Mouse (Mus musculus): ENCODE measurements around the gene Brat1. TPM values are rescaled to one million over a fixed set of nuclear protein-coding genes. Genes with fewer than 3 reads are reported as not detected.
A peak's percentile ranks its signal among the peaks of the same experiment; 100 is the strongest.
"Not testable (repeated sequence)": the region's sequence is repeated elsewhere in the genome, so short reads cannot be mapped to it uniquely, and the experiment has no call there.

Gene Brat1
- polyA plus RNA-seq, 1 experiment from 2014 or later: 8.5 TPM

DNA sequence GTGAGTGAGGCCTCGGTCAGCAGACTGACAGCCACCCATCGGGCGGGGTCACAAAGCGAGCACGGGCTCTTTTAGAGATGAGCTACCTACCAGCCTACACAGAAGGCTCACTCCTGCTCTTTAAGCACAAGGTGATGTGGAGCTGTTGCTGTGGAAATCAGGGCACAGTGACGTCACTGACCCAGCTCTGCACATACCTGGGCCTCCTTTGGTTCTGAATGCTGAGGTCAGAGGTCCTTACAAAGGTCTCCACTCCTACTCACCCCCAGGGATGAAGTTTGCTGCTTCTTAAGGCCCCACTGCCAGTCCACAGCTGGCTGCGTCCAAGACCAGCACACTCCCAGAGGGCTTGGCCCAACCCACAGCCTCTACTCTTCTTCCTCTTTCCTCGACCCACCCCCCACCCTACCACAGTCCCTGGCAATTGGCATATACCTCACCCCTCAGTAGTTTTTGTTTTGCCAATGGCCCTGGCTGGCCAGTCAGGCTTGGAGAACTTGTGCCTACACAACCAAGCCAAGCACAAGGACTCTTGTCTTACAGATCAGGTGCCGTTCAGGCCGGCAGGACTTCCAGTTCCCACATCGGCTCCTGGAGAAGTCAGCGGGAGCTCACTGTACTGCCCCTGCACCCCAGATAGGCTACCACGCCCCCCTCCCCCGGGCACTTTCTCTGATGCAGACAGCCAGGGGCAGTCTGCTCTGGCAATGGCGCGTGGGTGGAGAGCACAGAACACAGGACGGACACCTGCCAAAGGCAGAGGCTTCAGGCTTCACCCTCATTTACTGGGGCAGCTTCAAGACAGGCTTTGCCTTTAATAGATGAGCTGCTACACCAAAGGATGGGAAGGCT lies 41.8 kb upstream of the Brat1 start:
- H3K4me3 ChIP-seq (ENCODE audit: low read depth, low read length): no peak overlapping the region

DNA sequence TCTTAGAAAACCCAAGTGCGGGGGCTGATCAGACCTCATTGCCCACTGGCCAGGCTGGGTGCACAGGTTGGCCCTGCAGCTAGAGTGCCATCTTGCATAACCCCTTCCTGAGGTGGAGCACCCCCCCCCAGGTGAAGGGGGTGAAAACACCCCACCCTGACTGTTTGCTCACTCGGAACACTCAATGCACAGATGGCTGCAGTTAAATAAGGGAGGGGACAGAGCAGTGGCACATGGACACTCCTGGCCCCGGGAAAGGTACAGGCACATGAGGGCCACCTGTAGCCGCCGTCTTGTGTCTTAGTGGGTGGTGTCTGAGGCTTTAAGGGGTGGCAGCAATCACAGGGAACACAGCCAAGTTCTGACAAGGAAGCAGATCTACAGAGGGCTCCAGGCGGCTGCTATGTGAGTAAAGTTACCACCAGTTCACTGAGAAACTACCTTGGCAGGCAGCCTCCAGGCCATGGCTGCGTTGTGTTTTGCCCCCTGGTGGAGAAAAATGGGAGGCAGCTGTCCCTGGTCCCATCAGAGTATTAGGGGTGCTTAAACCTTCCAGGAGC lies 41.1 kb upstream of the Brat1 start:
- Histone ChIP-seq H3K4me2 (replicated peaks; ENCODE audit: low read depth) (no peak overlapping the region), H3K27ac (replicated peaks) (no peak overlapping the region), H3K36me3 (ENCODE audit: control insufficient read depth, insufficient read depth, low read length) (peaks cover under 1% of the 10 kb centered on the region; the same call in 1 of the 2 replicates), H3K4me1 (replicated peaks; ENCODE audit: control insufficient read depth, insufficient read depth) (0 out of 2 replicates have a peak, but pooled peaks cover 2% of the 10 kb centered on the region), H3K27me3 (ENCODE audit: control insufficient read depth, insufficient read depth, low read length) (no peaks in the 10 kb centered on the region), H3K9ac (ENCODE audit: low read length) (no peak overlapping the region), H3K9me3 (ENCODE audit: control insufficient read depth, low read length) (no peaks in the 10 kb centered on the region), H3K4me3 (ENCODE audit: low read depth, low read length) (no peak overlapping the region)
- 30% methylated on average over 7 of the region's 7 CpGs for WGBS
- ATAC-seq (ENCODE audit: low FRiP score, low TSS enrichment): peak; percentile 75
- DNase-seq (ENCODE audit: low spot score): peak; percentile 84
- no peak for TF ChIP-seq EP300 (optimal IDR thresholded peaks at IDR 0.05)
- TF ChIP-seq CTCF (IDR thresholded peaks at IDR 0.05; ENCODE audit: low read depth): peak; percentile 91

More for the DNA sequence above, 41.8 kb upstream of the Brat1 start:
- 61% methylated on average over 17 of the region's 17 CpGs for WGBS
- Histone ChIP-seq H3K4me2 (replicated peaks; ENCODE audit: low read depth) (no peak overlapping the region), H3K27me3 (ENCODE audit: control insufficient read depth, insufficient read depth, low read length) (no peaks in the 10 kb centered on the region), H3K4me1 (replicated peaks; ENCODE audit: control insufficient read depth, insufficient read depth) (0 out of 2 replicates have a peak, but pooled peaks cover 2% of the 10 kb centered on the region), H3K36me3 (ENCODE audit: control insufficient read depth, insufficient read depth, low read length) (no peaks in the 10 kb centered on the region), H3K9ac (ENCODE audit: low read length) (no peak overlapping the region), H3K9me3 (ENCODE audit: control insufficient read depth, low read length) (no peaks in the 10 kb centered on the region), H3K27ac (replicated peaks) (no peak overlapping the region)
- ATAC-seq (ENCODE audit: low FRiP score, low TSS enrichment) (no peak), DNase-seq (ENCODE audit: low spot score) (no peak)
- TF ChIP-seq CTCF (IDR thresholded peaks at IDR 0.05; ENCODE audit: low read depth): no peak
- no peak for TF ChIP-seq EP300 (optimal IDR thresholded peaks at IDR 0.05)

- Histone ChIP-seq H3K27ac (replicated peaks) (peak overlapping the region; percentile 65), H3K4me3 (ENCODE audit: low read depth, low read length) (no peak overlapping the region), H3K36me3 (ENCODE audit: control insufficient read depth, insufficient read depth, low read length) (peaks cover 11% of the 10 kb centered on the region), H3K9me3 (ENCODE audit: control insufficient read depth, low read length) (0 out of 2 replicates have a peak, but pooled peaks cover 4% of the 10 kb centered on the region), H3K4me1 (replicated peaks; ENCODE audit: control insufficient read depth, insufficient read depth) (no peaks in the 10 kb centered on the region), H3K4me2 (replicated peaks; ENCODE audit: low read depth) (no peak overlapping the region), H3K27me3 (ENCODE audit: control insufficient read depth, insufficient read depth, low read length) (no peaks in the 10 kb centered on the region), H3K9ac (ENCODE audit: low read length) (no peak overlapping the region)
- WGBS: 63% methylated on average over 6 of the region's 6 CpGs
- ATAC-seq (ENCODE audit: low FRiP score, low TSS enrichment) (peak; percentile 27; the same call in 1 of the 2 replicates), DNase-seq (ENCODE audit: low spot score) (no peak)
- TF ChIP-seq CTCF (IDR thresholded peaks at IDR 0.05; ENCODE audit: low read depth) (no peak), EP300 (optimal IDR thresholded peaks at IDR 0.05) (no peak)
These were observed 32.7 kb upstream of the Brat1 start for GRCm38 (mm10) chr5:140672115-140672514.

GRCm38 (mm10) chr5:140672603-140673002 lies 32.2 kb upstream of the Brat1 start:
- Histone ChIP-seq H3K36me3 (ENCODE audit: control insufficient read depth, insufficient read depth, low read length) (peaks cover 11% of the 10 kb centered on the region), H3K27ac (replicated peaks) (peak overlapping the region; percentile 65)
- not testable (repeated sequence) for H3K4me2 ChIP-seq (replicated peaks; ENCODE audit: low read depth); DNase-seq (ENCODE audit: low spot score); H3K9ac ChIP-seq (ENCODE audit: low read length); H3K27me3 ChIP-seq (ENCODE audit: control insufficient read depth, insufficient read depth, low read length); H3K9me3 ChIP-seq (ENCODE audit: control insufficient read depth, low read length); H3K4me3 ChIP-seq (ENCODE audit: low read depth, low read length); H3K4me1 ChIP-seq (replicated peaks; ENCODE audit: control insufficient read depth, insufficient read depth)
- WGBS: 55% methylated on average over 6 of the region's 6 CpGs
- peak; percentile 80; the same call in 1 of the 2 replicates for ATAC-seq (ENCODE audit: low FRiP score, low TSS enrichment)

GRCm38 (mm10) chr5:140674036-140674435 lies 30.8 kb upstream of the Brat1 start:
- H3K27me3 ChIP-seq (ENCODE audit: control insufficient read depth, insufficient read depth, low read length): no peaks in the 10 kb centered on the region
- H3K9me3 ChIP-seq (ENCODE audit: control insufficient read depth, low read length): 0 out of 2 replicates have a peak, but pooled peaks cover 1% of the 10 kb centered on the region
- 86% methylated on average over 17 of the region's 17 CpGs for WGBS
- no peak for ATAC-seq (ENCODE audit: low FRiP score, low TSS enrichment)
- no peak overlapping the region for H3K4me2 ChIP-seq (replicated peaks; ENCODE audit: low read depth)
- no peak for DNase-seq (ENCODE audit: low spot score)
- peaks cover 6% of the 10 kb centered on the region for H3K36me3 ChIP-seq (ENCODE audit: control insufficient read depth, insufficient read depth, low read length)
- 0 out of 2 replicates have a peak overlapping the region, but pooled peaks have one; percentile 13 for H3K27ac ChIP-seq (replicated peaks)
- no peak overlapping the region for H3K9ac ChIP-seq (ENCODE audit: low read length)
- no peaks in the 10 kb centered on the region for H3K4me1 ChIP-seq (replicated peaks; ENCODE audit: control insufficient read depth, insufficient read depth)
- H3K4me3 ChIP-seq (ENCODE audit: low read depth, low read length): no peak overlapping the region
- TF ChIP-seq EP300 (optimal IDR thresholded peaks at IDR 0.05) (no peak), CTCF (IDR thresholded peaks at IDR 0.05; ENCODE audit: low read depth) (no peak)

DNA sequence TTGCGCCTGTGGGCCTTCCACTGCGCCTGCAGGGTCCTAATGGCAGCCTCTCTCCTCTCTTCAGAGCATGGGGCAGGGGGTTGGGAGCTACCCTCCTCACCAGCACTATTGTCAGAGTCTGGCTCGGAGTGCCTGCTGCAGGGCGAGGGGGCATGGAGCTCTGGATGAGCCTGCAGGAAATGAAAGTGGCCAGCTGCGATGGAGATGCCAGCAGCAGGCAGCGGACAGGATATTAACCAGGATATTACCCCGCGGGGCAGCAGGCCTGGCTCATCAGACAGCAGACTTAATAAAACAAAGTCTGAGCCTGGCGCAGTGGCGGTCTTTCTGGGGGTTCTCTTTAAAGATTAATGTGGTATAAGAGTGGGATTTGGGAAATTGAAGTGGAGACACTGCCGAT lies 29.7 kb upstream of the Brat1 start:
- DNase-seq (ENCODE audit: low spot score) (no peak), ATAC-seq (ENCODE audit: low FRiP score, low TSS enrichment) (no peak)
- no peaks in the 10 kb centered on the region for H3K4me1 ChIP-seq (replicated peaks; ENCODE audit: control insufficient read depth, insufficient read depth)
- H3K9me3 ChIP-seq (ENCODE audit: control insufficient read depth, low read length): no peaks in the 10 kb centered on the region
- H3K4me3 ChIP-seq (ENCODE audit: low read depth, low read length): no peak overlapping the region
- peaks cover 6% of the 10 kb centered on the region for H3K36me3 ChIP-seq (ENCODE audit: control insufficient read depth, insufficient read depth, low read length)
- 61% methylated on average over 11 of the region's 11 CpGs for WGBS
- TF ChIP-seq EP300 (optimal IDR thresholded peaks at IDR 0.05) (no peak), CTCF (IDR thresholded peaks at IDR 0.05; ENCODE audit: low read depth) (no peak)
- no peak overlapping the region for H3K9ac ChIP-seq (ENCODE audit: low read length)
- H3K27ac ChIP-seq (replicated peaks): no peak overlapping the region
- H3K4me2 ChIP-seq (replicated peaks; ENCODE audit: low read depth): no peak overlapping the region
- H3K27me3 ChIP-seq (ENCODE audit: control insufficient read depth, insufficient read depth, low read length): no peaks in the 10 kb centered on the region
